Mouse (Mus musculus) urinary bladder, postnatal 4 days (tissue): ENCODE results near the gene Entpd2.

Experiments used
- DNase-seq, 2 experiments: peaks; one replicate each; pipeline ENCODE4 v3.0.0; 2021 to 2022; ENCODE audit warnings: low spot score in 2 of 2

Entpd2 gene

GRCm38 (mm10) chr2:25395721-25396596 is at the start of gene Entpd2:
Gene Entpd2, plus strand, starts transcription at chr2:25395874.
- peak in 1 of 2 experiments; percentile 38 for DNase-seq

- no peak for DNase-seq
Observed at GRCm38 (mm10) chr2:25348162-25348561, 47.5 kb upstream of the Entpd2 start.

- DNase-seq, result no peak
Observed at GRCm38 (mm10) chr2:25349499-25349898, 46.2 kb upstream of the Entpd2 start.

- peak in 1 of 2 experiments; percentile 15 for DNase-seq
Observed at GRCm38 (mm10) chr2:25350701-25351100, 45.0 kb upstream of the Entpd2 start.

- no peak for DNase-seq
Observed at GRCm38 (mm10) chr2:25354211-25354610, 41.5 kb upstream of the Entpd2 start.

- DNase-seq, result peak in 1 of 2 experiments; percentile 55
Observed at GRCm38 (mm10) chr2:25355419-25356066, 40.1 kb upstream of the Entpd2 start.

GRCm38 (mm10) chr2:25356208-25357079 is 39.2 kb upstream of the Entpd2 start, which contains the start of gene Dpp7:
Gene Dpp7, minus strand, starts transcription at chr2:25356359.
- DNase-seq, result peak; percentile 70 to 80

- DNase-seq, result no peak
Observed at GRCm38 (mm10) chr2:25359848-25360247, 35.8 kb upstream of the Entpd2 start.

- DNase-seq, result no peak
Observed at GRCm38 (mm10) chr2:25363478-25364178, 32.0 kb upstream of the Entpd2 start.

- DNase-seq, result no peak
Observed at GRCm38 (mm10) chr2:25364313-25364712, 31.4 kb upstream of the Entpd2 start.

GRCm38 (mm10) chr2:25364761-25365090 is 30.9 kb upstream of the Entpd2 start:
- DNase-seq, result no peak

GRCm38 (mm10) chr2:25365091-25365761 is 30.4 kb upstream of the Entpd2 start, which contains the start of gene Uap1l1:
Gene Uap1l1, minus strand, starts transcription at chr2:25365682.
- peak; percentile 82 to 87 for DNase-seq

- DNase-seq, result no peak
Observed at GRCm38 (mm10) chr2:25369996-25370395, 25.7 kb upstream of the Entpd2 start.

GRCm38 (mm10) chr2:25371764-25372643 is 23.7 kb upstream of the Entpd2 start, which contains the start of gene Sapcd2:
Gene Sapcd2, plus strand, starts transcription at chr2:25372321.
- peak; percentile 76 to 78 for DNase-seq

- DNase-seq, result no peak
Observed at GRCm38 (mm10) chr2:25372644-25373391, 22.9 kb upstream of the Entpd2 start.

GRCm38 (mm10) chr2:25373431-25373830 is 22.2 kb upstream of the Entpd2 start:
- DNase-seq, result no peak

- DNase-seq, result no peak
Observed at GRCm38 (mm10) chr2:25376589-25376988, 19.1 kb upstream of the Entpd2 start.

GRCm38 (mm10) chr2:25384492-25384891 is 11.2 kb upstream of the Entpd2 start:
- DNase-seq, result no peak

GRCm38 (mm10) chr2:25391266-25391665 is 4.4 kb upstream of the Entpd2 start:
- DNase-seq, result no peak
